Mouse (Mus musculus) stomach, embryonic 14.5 days (tissue): ENCODE data around the gene Riiad1. TPM values are rescaled to one million over a fixed set of nuclear protein-coding genes. Genes with fewer than 3 reads are reported as not detected.

Source experiments
- ATAC-seq: fragments of 200-750 bp; cut with Nextera tagmentation; 2 replicates; pipeline ENCODE4 v1.8.0; 2017; ENCODE audit warnings: low read depth, moderate TSS enrichment; ENCODE audit not compliant: insufficient number of reproducible peaks, insufficient read depth, low FRiP score
- H3K27ac ChIP-seq: fragments of 300-500 bp; sonication (generic); 2 replicates; pipeline ENCODE4 v1.5.1; 2014; ENCODE audit warnings: mild to moderate bottlenecking, low read length, moderate library complexity, mixed read lengths
- H3K27me3 ChIP-seq: fragments of 300-500 bp; sonication (generic); 2 replicates; pipeline ENCODE4 v1.6.1; 2014; ENCODE audit warnings: low read length, control low read depth, mixed read lengths; ENCODE audit not compliant: control insufficient read depth, insufficient read depth
- H3K36me3 ChIP-seq: fragments of 300-500 bp; sonication (generic); 2 replicates; pipeline ENCODE4 v1.6.1; 2014; ENCODE audit warnings: mild to moderate bottlenecking, control low read depth, low read length, moderate library complexity, mixed read lengths; ENCODE audit not compliant: control insufficient read depth, insufficient read depth
- H3K4me1 ChIP-seq: fragments of 300-500 bp; sonication (generic); 2 replicates; pipeline ENCODE4 v1.6.1; 2014; ENCODE audit warnings: low read length, control low read depth, mixed read lengths; ENCODE audit not compliant: control insufficient read depth, insufficient read depth
- H3K4me2 ChIP-seq: fragments of 300-500 bp; sonication (generic); replicated peaks from 2 replicates; pipeline ENCODE4 v1.6.1; 2014; ENCODE audit warnings: low read depth, low read length, control low read depth
- H3K4me3 ChIP-seq: fragments of 300-500 bp; sonication (generic); 2 replicates; pipeline ENCODE4 v1.5.1; 2014; ENCODE audit warnings: low read depth, low read length, control low read depth
- H3K9ac ChIP-seq: fragments of 300-500 bp; sonication (generic); replicated peaks from 2 replicates; pipeline ENCODE4 v1.6.1; 2014; ENCODE audit warnings: low read depth, mild to moderate bottlenecking, control low read depth, low read length, moderate library complexity, mixed read lengths
- H3K9me3 ChIP-seq: fragments of 300-500 bp; sonication (generic); 2 replicates; pipeline ENCODE4 v1.6.1; 2016; ENCODE audit warnings: low read depth, low read length, control low read depth; ENCODE audit not compliant: control insufficient read depth
- WGBS: fragments of 180-500 bp; shearing (Covaris S2); extraction: QIAGEN DNeasy Blood & Tissue Kit; methylation state at CpG from one replicate; pipeline ENCODE4 v1.1.7; 2014; 5-methylcytosine and 5-hydroxymethylcytosine counted together
- polyA plus RNA-seq: library from polyadenylated mRNA; unstranded; fragments of >200 nt; fragmentation: Nextera tagmentation; extraction: Ambion mirVana; gene quantifications from 2 replicates; pipeline ENCODE4 v1.2.1, GENCODE M21; 2014

The Riiad1 gene
- polyA plus RNA-seq, 1 experiment from 2014 or later, result 6.6 TPM

DNA sequence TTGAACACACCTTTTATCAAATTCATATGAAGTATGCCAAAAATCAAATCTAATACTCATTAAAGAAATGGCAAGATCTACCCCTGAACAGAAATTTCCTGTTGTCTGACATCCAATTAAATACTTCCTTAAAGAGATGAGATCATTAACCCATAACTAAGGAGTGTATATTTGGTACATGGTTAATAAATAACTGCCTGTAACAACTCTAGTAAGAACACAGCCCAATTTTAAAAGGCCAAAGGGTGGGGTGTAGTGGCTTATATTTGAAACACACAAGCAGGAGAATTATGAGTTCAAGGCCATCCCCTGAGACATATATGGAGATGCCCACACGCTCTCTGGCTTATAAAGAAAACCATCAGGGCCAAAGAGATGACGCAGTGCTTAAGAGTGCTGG lies 30.8 kb downstream of the Riiad1 start:
- no peak overlapping the region for H3K4me3 ChIP-seq
- no peak for ATAC-seq
- H3K9ac ChIP-seq, result no peak overlapping the region
- H3K9me3 ChIP-seq, result no peaks in the 10 kb centered on the region
- H3K36me3 ChIP-seq, result peaks cover 33% of the 10 kb centered on the region
- WGBS, result 93% methylated on average over 2 of the region's 2 CpGs
- no peak overlapping the region for H3K27ac ChIP-seq
- H3K4me2 ChIP-seq, result no peak overlapping the region
- no peaks in the 10 kb centered on the region for H3K27me3 ChIP-seq
- H3K4me1 ChIP-seq, result 0 out of 2 replicates have a peak, but pooled peaks cover 1% of the 10 kb centered on the region

GRCm38 (mm10) chr3:94443597-94443964 lies 36.6 kb downstream of the Riiad1 start, which contains the start of gene Oaz3:
TSS of gene Oaz3 (minus strand) at chr3:94443915.
- 0 out of 2 replicates have a peak, but pooled peaks cover 5% of the 10 kb centered on the region for H3K4me1 ChIP-seq
- H3K36me3 ChIP-seq, result peaks cover 31% of the 10 kb centered on the region
- peak within 1 kb of the TSS; percentile 67 for H3K4me2 ChIP-seq
- no peaks in the 10 kb centered on the region for H3K27me3 ChIP-seq
- ATAC-seq, result peak; percentile 48; the same call in 1 of the 2 replicates
- no peaks in the 10 kb centered on the region for H3K9me3 ChIP-seq
- 2% methylated on average over 24 of the region's 24 CpGs for WGBS
- H3K27ac ChIP-seq, result peak within 1 kb of the TSS; percentile 66; the same call in 1 of the 2 replicates
- H3K9ac ChIP-seq, result peak within 1 kb of the TSS; percentile 87
- H3K4me3 ChIP-seq, result peak within 1 kb of the TSS; percentile 84

DNA sequence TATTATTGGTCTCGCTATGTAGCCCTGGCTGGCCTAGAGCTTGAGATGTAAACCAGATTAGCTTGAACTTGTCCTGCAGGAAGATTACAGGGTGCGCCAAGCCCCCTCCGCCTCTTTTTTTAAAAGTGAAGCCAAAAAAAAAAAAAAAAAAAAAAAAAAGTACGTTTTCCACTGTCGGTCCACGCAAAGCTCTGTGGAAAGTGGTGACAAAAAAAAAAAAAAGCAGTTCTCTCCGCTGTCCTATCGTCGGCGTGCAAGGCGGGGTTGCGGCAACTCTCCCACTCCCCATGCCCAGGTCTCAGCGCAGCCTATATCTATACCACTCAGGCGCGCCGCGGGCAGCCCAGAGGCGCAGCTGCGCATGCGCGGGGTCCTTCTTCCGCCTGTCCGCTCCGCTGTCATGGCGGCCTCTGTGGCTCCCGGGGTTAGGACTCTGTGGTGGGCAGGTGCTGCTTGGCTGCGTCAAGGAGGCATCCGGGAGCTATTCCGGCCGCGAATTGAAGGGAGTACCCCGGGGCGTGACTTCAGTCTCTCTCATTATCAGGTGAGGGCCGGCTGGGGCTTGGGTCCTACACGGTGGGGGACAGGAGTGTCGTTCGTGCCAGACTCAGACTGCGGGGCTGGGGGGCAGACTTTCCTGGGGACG lies 37.1 kb downstream of the Riiad1 start, which contains the start of gene Mrpl9:
Mrpl9 (plus strand) TSS at position 368 of the 646 bp plus-strand sequence.
- Histone ChIP-seq H3K27ac (peak within 1 kb of the TSS; percentile 66; the same call in 1 of the 2 replicates), H3K4me2 (peak within 1 kb of the TSS; percentile 67), H3K27me3 (no peaks in the 10 kb centered on the region), H3K9ac (peak within 1 kb of the TSS; percentile 87), H3K9me3 (no peaks in the 10 kb centered on the region), H3K4me3 (peak within 1 kb of the TSS; percentile 84), H3K4me1 (0 out of 2 replicates have a peak, but pooled peaks cover 5% of the 10 kb centered on the region), H3K36me3 (peaks cover 27% of the 10 kb centered on the region)
- WGBS, result under 1% methylated on average over 39 of the region's 39 CpGs
- peak; percentile 97 for ATAC-seq

DNA sequence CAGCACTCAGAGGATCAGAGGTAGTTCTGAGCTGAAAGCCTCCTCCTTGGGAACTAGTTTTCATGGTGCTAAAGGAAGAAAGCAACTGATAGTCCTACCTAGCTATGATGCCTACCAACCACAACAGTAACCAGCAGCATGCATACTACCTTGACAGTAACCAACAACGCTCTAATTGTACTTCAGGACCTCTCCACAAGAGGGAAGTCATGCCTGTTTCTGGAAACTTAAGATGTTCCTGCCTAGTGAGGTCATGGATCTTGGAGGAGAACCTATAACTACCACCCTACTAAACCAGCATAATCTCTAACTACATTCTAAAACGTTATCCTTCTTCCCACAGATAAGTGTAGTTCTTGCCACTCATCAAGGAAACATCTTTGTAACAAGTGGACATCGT lies 39.0 kb downstream of the Riiad1 start:
- Histone ChIP-seq H3K27ac (no peak overlapping the region), H3K9me3 (no peaks in the 10 kb centered on the region), H3K36me3 (peaks cover 12% of the 10 kb centered on the region), H3K4me2 (no peak overlapping the region), H3K4me3 (no peak overlapping the region), H3K9ac (no peak overlapping the region), H3K27me3 (no peaks in the 10 kb centered on the region), H3K4me1 (0 out of 2 replicates have a peak, but pooled peaks cover 5% of the 10 kb centered on the region)
- 39% methylated on average over 3 of the region's 3 CpGs for WGBS
- no peak for ATAC-seq

DNA sequence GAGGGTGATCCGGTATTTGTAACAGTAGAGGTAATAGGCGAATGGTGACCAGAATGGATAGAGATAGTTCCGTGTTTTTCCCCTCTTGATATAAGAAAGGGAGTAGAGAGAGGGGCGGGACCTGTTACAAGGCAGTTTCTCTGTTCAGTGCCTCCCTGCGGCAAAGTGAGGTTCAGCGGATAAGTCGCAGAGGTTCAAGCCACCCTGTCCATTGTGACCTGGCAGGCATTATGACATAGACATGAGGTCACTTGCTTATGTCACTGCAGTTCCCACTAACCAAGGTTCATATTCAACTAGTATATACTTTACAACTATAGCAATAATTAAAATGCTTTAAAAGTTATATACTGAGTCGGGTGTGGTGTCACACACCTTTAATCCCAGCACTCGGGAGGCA lies 43.7 kb downstream of the Riiad1 start:
- no peaks in the 10 kb centered on the region for H3K9me3 ChIP-seq
- 84% methylated on average over 9 of the region's 9 CpGs for WGBS
- H3K36me3 ChIP-seq, result no peaks in the 10 kb centered on the region
- H3K4me2 ChIP-seq, result no peak overlapping the region
- H3K27ac ChIP-seq, result no peak overlapping the region
- ATAC-seq, result no peak
- H3K9ac ChIP-seq, result no peak overlapping the region
- H3K4me1 ChIP-seq, result no peaks in the 10 kb centered on the region
- H3K27me3 ChIP-seq, result no peaks in the 10 kb centered on the region
- H3K4me3 ChIP-seq, result no peak overlapping the region

DNA sequence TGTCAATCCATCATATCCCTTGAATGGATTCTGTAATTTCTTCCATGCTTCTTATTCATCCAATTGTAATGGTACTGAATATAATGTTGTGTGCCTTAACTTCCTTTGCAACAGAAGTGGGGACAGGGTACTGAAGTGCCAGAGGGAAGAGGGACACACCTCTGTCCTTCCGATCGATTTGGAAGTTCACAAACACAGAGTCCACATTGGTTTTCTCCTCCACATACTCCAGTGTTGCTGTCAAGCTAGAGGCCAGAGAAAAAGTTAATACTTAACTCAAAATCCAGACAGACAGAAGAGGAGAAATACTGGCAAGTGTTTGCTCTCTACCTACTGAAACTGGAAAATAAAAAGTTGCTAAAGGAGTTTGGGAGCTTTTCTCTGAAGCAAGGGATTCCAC lies 45.8 kb downstream of the Riiad1 start:
- Histone ChIP-seq H3K36me3 (no peaks in the 10 kb centered on the region), H3K4me1 (no peaks in the 10 kb centered on the region), H3K9ac (no peak overlapping the region), H3K4me3 (no peak overlapping the region), H3K9me3 (no peaks in the 10 kb centered on the region), H3K27me3 (no peaks in the 10 kb centered on the region), H3K27ac (no peak overlapping the region), H3K4me2 (no peak overlapping the region)
- 62% methylated on average over 2 of the region's 2 CpGs for WGBS
- ATAC-seq, result no peak

- no peak overlapping the region for H3K4me3 ChIP-seq
- ATAC-seq, result no peak
- H3K9me3 ChIP-seq, result no peaks in the 10 kb centered on the region
- no peak overlapping the region for H3K27ac ChIP-seq
- no peaks in the 10 kb centered on the region for H3K4me1 ChIP-seq
- no peak overlapping the region for H3K4me2 ChIP-seq
- WGBS, result 76% methylated on average over 2 of the region's 2 CpGs
- H3K27me3 ChIP-seq, result no peaks in the 10 kb centered on the region
- H3K9ac ChIP-seq, result no peak overlapping the region
- no peaks in the 10 kb centered on the region for H3K36me3 ChIP-seq
These were observed 49.2 kb downstream of the Riiad1 start for GRCm38 (mm10) chr3:94430980-94431379.
